Comparison of ENCODE assay signal across 8 mouse cellular contexts in genomic region chr6:134917087-134917486, GRCm38 (mm10). TPM values are rescaled to one million over a fixed set of nuclear protein-coding genes. Genes with fewer than 3 reads are reported as not detected.
A peak's percentile ranks its signal among the peaks of the same experiment; 100 is the strongest.
DNase-seq lines count a peak whose midpoint lies in the region; ATAC-seq lines count a peak whose summit lies in the region.

No protein-coding gene starts in this region.

- ATAC-seq in forebrain, embryonic 11.5 days (replicated peaks; ENCODE audit: low FRiP score) = no peak

- H3K9ac ChIP-seq in forebrain, embryonic 11.5 days (ENCODE audit: low read length) = no peak overlapping the region; the same call in 1 of the 2 replicates

- no peaks in the 10 kb centered on the region for H3K9me3 ChIP-seq in forebrain, embryonic 11.5 days (ENCODE audit: control insufficient read depth, low read length)

- WGBS in forebrain, embryonic 11.5 days = 1% methylated on average over 11 of the region's 11 CpGs

- no peaks in the 10 kb centered on the region for H3K27me3 ChIP-seq in forebrain, embryonic 11.5 days (ENCODE audit: control insufficient read depth, insufficient read depth, low read length)

- peak overlapping the region; percentile 76 for H3K4me2 ChIP-seq in forebrain, embryonic 11.5 days (ENCODE audit: low read depth, low read length, severe bottlenecking)

- DNase-seq in cerebellum, adult 11-12 months = peak; percentile 50
- no peak for DNase-seq in cerebellum, adult 8-10 months
- peak; percentile 79 for DNase-seq in adrenal gland, adult 2 months
- no peak for DNase-seq in forebrain, embryonic 11.5 days (ENCODE audit: low spot score)
- peak; percentile 63 for DNase-seq in heart, postnatal 4 days
- peak; percentile 32 to 46 for DNase-seq in layer of hippocampus, postnatal 36 days
- DNase-seq in lung, postnatal 4 days = peak; percentile 70 to 80
- peak; percentile 78 for DNase-seq in skeletal muscle tissue, adult 2 months (ENCODE audit: low read depth, low spot score)

- no peak overlapping the region for H3K27ac ChIP-seq in forebrain, embryonic 11.5 days (ENCODE audit: low read depth, low read length)

- peak overlapping the region; percentile 22 for H3K4me3 ChIP-seq in forebrain, embryonic 11.5 days (ENCODE audit: low read depth, low read length)

- no peaks in the 10 kb centered on the region for H3K36me3 ChIP-seq in forebrain, embryonic 11.5 days (ENCODE audit: control insufficient read depth, insufficient read depth, low read length)

- peaks cover 9% of the 10 kb centered on the region for H3K4me1 ChIP-seq in forebrain, embryonic 11.5 days (replicated peaks; ENCODE audit: control insufficient read depth, insufficient read depth, low read length)

RNA-seq across cellular contexts. Expression of gene Cdkn1b, which starts 3.1 kb away (rescaled TPM):
- total RNA-seq in adrenal gland, adult 2 months (2021) = 10 to 100 TPM; 41.5 to 42.2 TPM
- 24.5 and 31.9 TPM in 2 replicates for polyA plus RNA-seq in adrenal gland, adult 2 months (2012; rRNA removed)
- polyA plus RNA-seq in forebrain, embryonic 11.5 days (2014; fragmentation: Nextera tagmentation; extraction: Ambion mirVana) = 26.2 and 27.3 TPM in 2 replicates
- 10 to 100 TPM; 46.1 to 47.7 TPM for total RNA-seq in heart, postnatal 4 days (2021)
- total RNA-seq in layer of hippocampus, postnatal 36 days (2021) = 10 to 100 TPM; 51.0 to 52.6 TPM

RNA-seq across cellular contexts. Expression of gene Gpr19, which starts 18.7 kb away (rescaled TPM):
- 1 to 10 TPM; 5.2 to 8.6 TPM for total RNA-seq in adrenal gland, adult 2 months (2021)
- polyA plus RNA-seq in adrenal gland, adult 2 months (2012; rRNA removed) = 9.6 and 9.9 TPM in 2 replicates
- 31.2 and 33.8 TPM in 2 replicates for polyA plus RNA-seq in forebrain, embryonic 11.5 days (2014; fragmentation: Nextera tagmentation; extraction: Ambion mirVana)
- 1 to 10 TPM; 6.3 to 6.6 TPM for total RNA-seq in heart, postnatal 4 days (2021)
- total RNA-seq in layer of hippocampus, postnatal 36 days (2021) = 10 to 100 TPM; 28.1 to 29.3 TPM

Comparison
In these comparisons a context has a peak if more than half of its experiments do, and no peak if none do; other contexts are left out.
1. DNase-seq: peak in cerebellum, adult 11-12 months (single experiment), adrenal gland, adult 2 months (single experiment), heart, postnatal 4 days (single experiment), layer of hippocampus, postnatal 36 days (2 of 2), lung, postnatal 4 days (2 of 2) and skeletal muscle tissue, adult 2 months (single experiment); none in cerebellum, adult 8-10 months (single experiment) and forebrain, embryonic 11.5 days (single experiment).